Mouse (Mus musculus) heart, embryonic 12.5 days (tissue): ENCODE measurements at regions not wholly inside any gene's neighbourhood (a gene's known extent, or its start where the extent isn't known, plus 50 kb on each side); places are given as distances from the start of the nearest gene placed in this dataset.

Source experiments
- ATAC-seq: fragments of 200-750 bp; cut with Nextera tagmentation; 2 replicates; pipeline ENCODE4 v1.8.0; 2017; ENCODE audit warnings: moderate TSS enrichment, moderate library complexity; ENCODE audit not compliant: insufficient number of reproducible peaks, low FRiP score
- H3K27ac ChIP-seq: fragments of 300-500 bp; sonication (generic); 2 replicates; pipeline ENCODE4 v1.5.1; 2016; ENCODE audit warnings: mild to moderate bottlenecking, moderate library complexity; ENCODE audit not compliant: poor library complexity, severe bottlenecking
- H3K27me3 ChIP-seq: fragments of 300-500 bp; sonication (generic); replicated peaks from 2 replicates; pipeline ENCODE4 v1.6.1; 2016; ENCODE audit warnings: mild to moderate bottlenecking, moderate library complexity
- H3K36me3 ChIP-seq: fragments of 300-500 bp; sonication (generic); 2 replicates; pipeline ENCODE4 v1.6.1; 2016; ENCODE audit warnings: mild to moderate bottlenecking, moderate library complexity
- H3K4me1 ChIP-seq: fragments of 300-500 bp; sonication (generic); replicated peaks from 2 replicates; pipeline ENCODE4 v1.6.1; 2016; ENCODE audit warnings: mild to moderate bottlenecking
- H3K4me2 ChIP-seq: fragments of 300-500 bp; sonication (generic); 2 replicates; pipeline ENCODE4 v1.6.1; 2016; ENCODE audit warnings: mild to moderate bottlenecking, moderate library complexity
- H3K4me3 ChIP-seq: fragments of 300-500 bp; sonication (generic); 2 replicates; pipeline ENCODE4 v1.5.1; 2016; ENCODE audit warnings: mild to moderate bottlenecking
- H3K9ac ChIP-seq: fragments of 300-500 bp; sonication (generic); 2 replicates; pipeline ENCODE4 v1.6.1; 2016; ENCODE audit warnings: mild to moderate bottlenecking, moderate library complexity
- H3K9me3 ChIP-seq: fragments of 300-500 bp; sonication (generic); replicated peaks from 2 replicates; pipeline ENCODE4 v1.6.1; 2016; ENCODE audit warnings: mild to moderate bottlenecking, moderate library complexity
- WGBS: fragments of 180-500 bp; shearing (Covaris S2); methylation state at CpG from one replicate; pipeline ENCODE4 v1.1.7; 2016; 5-methylcytosine and 5-hydroxymethylcytosine counted together

DNA sequence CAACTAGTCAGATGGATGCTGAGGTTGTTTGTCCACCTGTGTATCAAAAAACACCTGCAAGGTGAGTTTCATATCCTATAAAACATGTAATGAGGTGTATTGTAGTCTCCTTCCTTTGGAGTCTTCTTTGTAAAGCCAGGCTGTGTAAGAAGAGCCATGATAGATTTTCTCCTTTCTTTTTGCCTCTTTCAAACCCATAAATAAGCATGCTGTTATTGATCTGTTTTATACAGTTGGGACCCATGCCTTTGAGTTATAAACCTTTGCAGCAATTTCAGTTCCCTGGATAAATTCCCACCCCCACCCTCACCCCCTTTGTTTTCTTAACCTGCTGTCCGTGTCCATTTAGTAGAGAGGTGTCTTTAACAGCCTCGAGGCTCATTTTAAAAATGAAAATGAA is 131.0 kb upstream of the Rgs17 start:
- no peak overlapping the region for H3K27ac ChIP-seq
- H3K27me3 ChIP-seq = no peaks in the 10 kb centered on the region
- no peak overlapping the region for H3K9ac ChIP-seq
- no peak overlapping the region for H3K4me2 ChIP-seq
- 53% methylated on average over 2 of the region's 2 CpGs for WGBS
- no peak for ATAC-seq
- no peaks in the 10 kb centered on the region for H3K9me3 ChIP-seq
- no peak overlapping the region for H3K4me3 ChIP-seq
- H3K4me1 ChIP-seq = no peaks in the 10 kb centered on the region
- no peaks in the 10 kb centered on the region for H3K36me3 ChIP-seq

DNA sequence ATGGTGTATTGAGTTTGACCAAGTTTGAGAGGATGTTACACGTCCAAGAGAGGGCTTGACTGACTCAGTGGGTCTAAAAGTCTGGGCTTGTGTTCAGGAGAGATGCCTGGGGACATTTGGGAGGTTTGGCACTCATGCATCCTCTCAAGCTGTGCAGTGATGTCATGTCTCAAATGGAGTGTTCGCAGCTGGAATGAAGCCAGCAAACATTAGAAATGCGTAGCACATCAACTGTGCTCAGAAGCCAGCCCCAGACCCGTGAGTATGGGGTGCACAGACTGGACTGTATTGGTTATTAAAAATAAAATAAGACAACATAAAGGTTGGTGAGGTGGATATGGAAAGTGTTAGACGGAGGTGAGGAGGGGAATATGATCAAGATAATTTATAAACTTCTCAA is 121.2 kb upstream of the Rgs17 start:
- WGBS = 68% methylated on average over 5 of the region's 5 CpGs
- ATAC-seq = no peak

DNA sequence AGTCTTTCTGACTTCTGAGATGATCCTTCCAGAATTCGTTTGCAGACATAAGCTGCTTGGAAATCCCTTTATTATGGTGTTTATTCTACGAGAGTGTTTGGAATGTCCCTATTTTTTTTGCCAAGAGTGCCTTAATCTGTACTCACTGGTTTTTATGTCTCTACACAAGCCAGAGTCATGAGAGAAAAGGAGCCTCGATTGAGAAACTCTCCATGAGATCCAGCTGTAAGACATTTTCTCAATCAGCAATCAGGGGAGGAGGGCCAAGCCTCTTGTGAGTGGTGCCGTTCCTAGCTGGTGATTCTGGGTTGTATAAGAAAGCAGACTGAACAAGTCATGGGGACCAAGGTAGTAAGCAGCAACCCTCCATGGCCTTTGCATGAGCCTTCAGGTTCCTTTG is 117.6 kb upstream of the Rgs17 start:
- no peak for ATAC-seq
- 66% methylated on average over 4 of the region's 4 CpGs for WGBS
- H3K27ac ChIP-seq = no peak overlapping the region

More for the DNA sequence above, 121.2 kb upstream of the Rgs17 start:
- Histone ChIP-seq H3K36me3 (no peaks in the 10 kb centered on the region), H3K9me3 (no peaks in the 10 kb centered on the region), H3K9ac (no peak overlapping the region), H3K27me3 (no peaks in the 10 kb centered on the region), H3K4me3 (no peak overlapping the region), H3K4me2 (no peak overlapping the region), H3K4me1 (no peaks in the 10 kb centered on the region), H3K27ac (no peak overlapping the region)

DNA sequence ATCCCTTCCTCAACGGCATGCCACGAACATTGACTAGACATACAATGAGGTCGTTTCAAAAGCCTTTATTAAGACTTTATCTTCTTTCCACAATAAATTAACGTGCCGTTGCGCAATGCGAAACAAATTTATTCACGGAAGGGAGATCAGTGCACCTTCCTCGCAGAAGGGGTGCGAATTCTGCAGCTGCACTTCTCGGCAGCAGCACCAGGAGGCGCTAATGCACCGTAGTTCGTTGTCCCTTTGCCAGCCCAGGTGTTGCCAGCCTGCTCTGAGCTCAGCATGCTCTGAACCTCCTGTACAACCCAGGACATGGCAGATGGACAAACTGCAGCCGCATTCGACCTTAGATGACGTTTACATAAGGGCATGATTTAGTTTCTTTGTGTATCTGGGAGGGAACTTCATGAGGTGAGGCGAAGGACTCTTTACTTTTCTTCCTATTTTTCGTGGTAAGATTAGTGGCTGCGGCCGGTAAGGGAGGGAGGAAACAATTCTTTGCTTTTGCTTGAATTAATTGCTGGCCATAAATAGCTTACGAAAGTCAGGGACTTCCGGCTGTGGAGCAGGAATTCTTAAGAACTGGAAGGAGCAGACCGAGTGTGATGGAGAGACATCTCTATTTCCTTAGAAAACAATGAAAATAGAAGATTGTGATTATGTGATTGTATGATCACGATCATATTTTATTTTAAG is 113.7 kb upstream of the Rgs17 start:
- no peaks in the 10 kb centered on the region for H3K4me1 ChIP-seq
- H3K4me3 ChIP-seq = no peak overlapping the region
- no peaks in the 10 kb centered on the region for H3K36me3 ChIP-seq
- no peak for ATAC-seq
- H3K9ac ChIP-seq = no peak overlapping the region
- peak overlapping the region; percentile 25; the same call in 1 of the 2 replicates for H3K4me2 ChIP-seq
- H3K27me3 ChIP-seq = no peaks in the 10 kb centered on the region
- H3K27ac ChIP-seq = no peak overlapping the region
- WGBS = 28% methylated on average over 25 of the region's 25 CpGs
- H3K9me3 ChIP-seq = no peaks in the 10 kb centered on the region

More for the DNA sequence above, 117.6 kb upstream of the Rgs17 start:
- H3K4me3 ChIP-seq = no peak overlapping the region
- H3K4me1 ChIP-seq = no peaks in the 10 kb centered on the region
- no peak overlapping the region for H3K4me2 ChIP-seq
- H3K9ac ChIP-seq = no peak overlapping the region
- H3K36me3 ChIP-seq = no peaks in the 10 kb centered on the region
- no peaks in the 10 kb centered on the region for H3K9me3 ChIP-seq
- no peaks in the 10 kb centered on the region for H3K27me3 ChIP-seq

DNA sequence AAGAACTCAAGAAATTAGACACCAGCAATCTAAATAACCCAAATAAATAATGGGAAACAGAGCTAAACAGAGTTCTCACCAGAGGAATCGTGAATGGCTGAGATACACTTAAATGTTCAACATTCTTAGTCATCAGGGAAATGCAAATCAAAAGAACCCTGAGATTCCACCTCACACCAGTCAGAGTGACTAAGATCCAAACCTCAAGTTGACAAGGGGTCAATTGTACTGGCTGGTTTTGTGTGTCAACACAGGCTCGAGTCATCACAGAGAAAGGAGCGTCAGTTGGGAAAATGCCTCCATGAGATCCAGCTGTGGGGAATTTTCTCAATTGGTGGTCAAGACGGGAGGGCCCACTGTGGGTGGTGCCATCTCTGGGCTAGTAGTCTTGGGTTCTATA is 110.3 kb upstream of the Rgs17 start:
- H3K9ac ChIP-seq = no peak overlapping the region
- no peak overlapping the region for H3K4me2 ChIP-seq
- ATAC-seq = no peak
- no peak overlapping the region for H3K4me3 ChIP-seq
- 69% methylated on average over 4 of the region's 4 CpGs for WGBS
- no peaks in the 10 kb centered on the region for H3K36me3 ChIP-seq
- H3K4me1 ChIP-seq = no peaks in the 10 kb centered on the region
- no peaks in the 10 kb centered on the region for H3K27me3 ChIP-seq
- H3K27ac ChIP-seq = no peak overlapping the region
- no peaks in the 10 kb centered on the region for H3K9me3 ChIP-seq

DNA sequence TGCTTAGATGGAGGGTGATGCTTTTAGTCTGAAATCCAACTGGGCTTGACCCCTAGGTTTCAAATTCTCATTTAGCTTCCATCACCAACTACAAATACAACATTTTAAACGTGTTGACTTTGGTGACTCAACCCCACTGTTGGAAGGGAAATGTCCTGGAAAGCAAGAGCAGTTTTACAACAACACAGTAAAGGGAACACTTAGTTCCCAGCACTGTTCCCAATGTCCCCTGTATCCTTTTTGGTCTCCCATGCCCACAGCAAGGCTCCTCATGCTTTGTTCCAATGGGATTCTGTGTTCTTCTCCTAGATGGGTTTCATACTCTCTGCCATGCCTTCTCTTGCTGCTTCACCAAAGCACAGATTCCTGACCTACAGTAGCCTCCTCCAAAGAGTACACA is 105.4 kb upstream of the Rgs17 start:
- H3K4me2 ChIP-seq = no peak overlapping the region
- H3K27ac ChIP-seq = no peak overlapping the region
- H3K36me3 ChIP-seq = no peaks in the 10 kb centered on the region
- no peaks in the 10 kb centered on the region for H3K27me3 ChIP-seq
- ATAC-seq = no peak
- no peaks in the 10 kb centered on the region for H3K9me3 ChIP-seq
- H3K4me3 ChIP-seq = no peak overlapping the region
- no peaks in the 10 kb centered on the region for H3K4me1 ChIP-seq
- no peak overlapping the region for H3K9ac ChIP-seq
- 49% methylated on average over 1 of the region's 1 CpGs for WGBS

DNA sequence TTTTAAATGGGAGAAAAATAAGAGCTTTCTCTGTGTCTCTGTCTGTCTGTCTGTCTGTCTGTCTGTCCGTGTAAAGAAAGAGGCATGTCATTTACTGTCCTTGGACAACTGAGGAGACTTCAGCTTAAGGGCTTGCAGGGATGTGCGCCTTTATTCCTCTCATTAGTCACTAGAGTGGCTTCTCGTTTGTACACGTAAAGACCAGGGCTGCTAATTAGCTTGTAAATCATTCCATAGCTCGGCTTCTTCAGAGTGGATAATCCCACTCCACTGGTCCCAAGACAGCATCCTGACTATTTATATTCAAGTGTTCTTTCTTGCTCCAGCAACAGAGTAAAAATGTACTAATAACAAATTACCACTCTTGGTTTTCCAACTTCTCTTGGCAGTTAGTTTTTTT is 104.1 kb upstream of the Rgs17 start:
- Histone ChIP-seq H3K4me1 (peaks cover under 1% of the 10 kb centered on the region), H3K27ac (no peak overlapping the region), H3K9ac (no peak overlapping the region), H3K4me2 (no peak overlapping the region), H3K27me3 (no peaks in the 10 kb centered on the region), H3K9me3 (no peaks in the 10 kb centered on the region), H3K4me3 (no peak overlapping the region), H3K36me3 (no peaks in the 10 kb centered on the region)
- no peak for ATAC-seq
- WGBS = 75% methylated on average over 5 of the region's 5 CpGs

DNA sequence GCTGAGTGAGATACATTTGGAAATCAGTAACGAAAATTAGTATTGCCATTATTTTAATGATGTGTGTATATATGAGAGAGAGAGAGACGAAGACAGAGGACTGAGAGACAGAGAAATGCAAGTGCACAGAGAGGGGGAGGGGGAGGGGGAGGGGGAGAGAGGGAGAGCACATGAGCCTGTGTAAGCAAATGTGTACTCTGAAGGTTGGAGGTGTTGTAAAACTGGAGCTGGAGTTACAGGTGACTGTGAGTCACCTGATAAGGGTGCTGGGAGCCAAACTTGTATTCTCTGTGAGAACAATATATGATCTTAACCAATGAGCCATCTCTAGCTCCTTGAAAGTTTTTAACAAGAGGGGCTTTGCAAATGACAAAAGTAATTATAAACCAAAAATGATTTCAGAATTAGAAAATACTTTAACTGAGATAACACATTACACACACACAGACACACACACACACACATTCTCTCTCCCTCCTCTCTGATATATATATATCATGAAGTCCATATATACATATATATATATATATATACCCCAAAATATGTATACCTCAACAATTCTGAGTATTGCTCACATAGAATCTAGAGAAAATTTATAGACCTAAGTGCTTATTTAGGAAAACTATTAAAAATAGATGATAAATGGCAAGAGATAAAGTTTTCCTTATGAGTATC is 100.5 kb upstream of the Rgs17 start:
- Histone ChIP-seq H3K4me1 (peaks cover 8% of the 10 kb centered on the region), H3K36me3 (no peaks in the 10 kb centered on the region), H3K27ac (no peak overlapping the region), H3K4me3 (no peak overlapping the region), H3K4me2 (no peak overlapping the region), H3K9ac (no peak overlapping the region), H3K27me3 (no peaks in the 10 kb centered on the region), H3K9me3 (no peaks in the 10 kb centered on the region)
- WGBS = 82% methylated on average over 2 of the region's 2 CpGs
- ATAC-seq = no peak

DNA sequence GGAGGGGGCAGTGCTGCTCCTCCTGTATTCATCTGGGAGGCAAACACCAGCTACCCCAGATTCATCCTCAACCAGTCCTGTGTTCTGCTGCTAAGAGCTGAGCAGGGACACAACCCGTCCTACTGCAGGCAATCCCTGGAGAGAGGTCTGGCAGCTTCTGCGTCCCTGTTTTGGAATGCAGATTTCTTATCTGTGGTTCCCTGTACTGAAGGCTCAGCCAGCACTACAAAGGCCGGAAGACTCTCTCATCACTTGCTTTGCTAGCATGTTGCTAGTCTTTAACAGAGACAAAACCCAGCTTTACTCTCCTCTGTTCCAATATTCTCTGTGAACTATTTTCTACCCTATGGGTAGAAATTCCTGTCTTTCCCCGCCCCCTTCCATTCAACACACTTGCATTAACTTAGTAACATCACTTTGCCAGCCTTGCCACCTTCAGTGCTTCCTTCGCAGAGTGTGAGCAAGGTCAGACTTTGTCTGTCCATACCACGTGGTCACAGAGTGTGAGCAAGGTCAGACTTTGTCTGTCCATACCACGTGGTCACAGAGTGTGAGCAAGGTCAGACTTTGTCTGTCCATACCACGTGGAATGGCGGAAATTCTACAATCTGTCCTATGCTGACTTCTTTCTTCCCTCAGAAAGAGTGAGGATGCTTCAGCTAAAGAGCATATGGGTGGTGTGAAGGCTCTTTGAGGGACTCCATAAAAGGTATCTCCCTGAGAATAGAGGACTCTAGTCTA is 98.9 kb upstream of the Rgs17 start:
- peaks cover 8% of the 10 kb centered on the region for H3K4me1 ChIP-seq
- WGBS = 23% methylated on average over 9 of the region's 9 CpGs
- no peak overlapping the region for H3K9ac ChIP-seq
- no peaks in the 10 kb centered on the region for H3K36me3 ChIP-seq
- H3K27me3 ChIP-seq = no peaks in the 10 kb centered on the region
- H3K9me3 ChIP-seq = no peaks in the 10 kb centered on the region
- H3K4me2 ChIP-seq = no peak overlapping the region
- no peak overlapping the region for H3K4me3 ChIP-seq
- 0 out of 2 replicates have a peak, but pooled peaks have one; percentile 45 for ATAC-seq
- no peak overlapping the region for H3K27ac ChIP-seq

DNA sequence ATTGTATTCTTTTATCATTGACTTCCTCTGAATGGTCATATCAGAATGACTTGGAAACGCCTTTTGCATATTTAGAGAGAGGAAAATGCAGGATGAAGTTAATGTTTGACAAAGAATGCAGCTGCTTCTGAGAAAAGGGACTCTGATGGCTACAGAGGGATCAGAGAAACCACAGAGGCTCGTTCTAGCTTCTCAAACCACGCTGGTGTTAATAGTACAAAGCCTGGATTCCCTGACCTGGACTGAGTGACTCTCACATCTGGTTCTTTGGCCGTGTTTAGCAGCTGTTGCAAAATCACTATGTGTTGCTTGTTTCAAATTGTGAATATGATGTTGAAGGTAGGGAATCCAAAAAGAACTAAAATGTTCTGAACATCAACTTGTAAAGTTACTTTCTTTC is 91.5 kb upstream of the Rgs17 start:
- WGBS = 68% methylated on average over 4 of the region's 4 CpGs
- H3K36me3 ChIP-seq = no peaks in the 10 kb centered on the region
- no peaks in the 10 kb centered on the region for H3K9me3 ChIP-seq
- no peak overlapping the region for H3K4me3 ChIP-seq
- 0 out of 2 replicates have a peak, but pooled peaks cover 2% of the 10 kb centered on the region for H3K4me1 ChIP-seq
- H3K27me3 ChIP-seq = no peaks in the 10 kb centered on the region
- no peak overlapping the region for H3K9ac ChIP-seq
- H3K4me2 ChIP-seq = no peak overlapping the region
- no peak for ATAC-seq
- H3K27ac ChIP-seq = no peak overlapping the region

DNA sequence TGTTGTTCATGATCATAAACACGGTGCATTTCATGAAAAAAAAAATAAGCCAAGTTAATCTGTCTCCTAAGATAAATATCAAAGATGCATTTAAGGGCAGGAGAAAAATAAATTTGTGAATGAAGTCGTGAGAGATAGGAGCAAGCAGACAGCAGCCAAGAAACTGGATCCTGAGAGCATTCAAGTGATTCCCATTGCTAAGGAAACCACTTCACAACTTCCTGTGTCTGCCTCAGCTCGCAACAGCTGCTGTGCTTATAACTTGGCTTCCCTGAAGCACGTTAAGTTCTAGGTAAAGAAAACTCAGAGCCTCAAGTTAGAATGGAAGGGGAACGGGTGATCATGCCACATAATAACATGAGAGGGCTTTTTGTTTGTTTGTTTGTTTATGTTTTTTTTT is 89.3 kb upstream of the Rgs17 start:
- Histone ChIP-seq H3K9me3 (no peaks in the 10 kb centered on the region), H3K27ac (no peak overlapping the region), H3K9ac (no peak overlapping the region), H3K4me2 (no peak overlapping the region), H3K4me1 (peaks cover 2% of the 10 kb centered on the region; the same call in 1 of the 2 replicates), H3K27me3 (no peaks in the 10 kb centered on the region), H3K4me3 (no peak overlapping the region), H3K36me3 (no peaks in the 10 kb centered on the region)
- 52% methylated on average over 5 of the region's 5 CpGs for WGBS
- no peak for ATAC-seq
